Mouse (Mus musculus): ENCODE measurements at regions not wholly inside any gene's neighbourhood (a gene's known extent, or its start where the extent isn't known, plus 50 kb on each side); places are given as distances from the start of the nearest gene placed in this dataset.
A peak's percentile ranks its signal among the peaks of the same experiment; 100 is the strongest.
"Not testable (repeated sequence)": the region's sequence is repeated elsewhere in the genome, so short reads cannot be mapped to it uniquely, and the experiment has no call there.

GRCm38 (mm10) chr12:71701753-71702152 lies 129.1 kb upstream of the Daam1 start:
- ATAC-seq (ENCODE audit: insufficient read depth, low FRiP score), result no peak
- H3K27ac ChIP-seq (ENCODE audit: low read length), result no peak overlapping the region
- 84% methylated on average over 2 of the region's 2 CpGs for WGBS
- no peaks in the 10 kb centered on the region for H3K9me3 ChIP-seq (replicated peaks; ENCODE audit: control insufficient read depth, low read length)
- H3K4me1 ChIP-seq (ENCODE audit: control insufficient read depth, insufficient read depth, low read length), result no peaks in the 10 kb centered on the region
- no peak overlapping the region for H3K4me3 ChIP-seq (replicated peaks; ENCODE audit: low read length)
- H3K36me3 ChIP-seq (ENCODE audit: control insufficient read depth, insufficient read depth, low read length), result no peaks in the 10 kb centered on the region
- H3K27me3 ChIP-seq (ENCODE audit: control insufficient read depth, insufficient read depth, low read length), result no peaks in the 10 kb centered on the region
- H3K9ac ChIP-seq (ENCODE audit: low read length), result no peak overlapping the region
- H3K4me2 ChIP-seq (ENCODE audit: low read depth, low read length), result no peak overlapping the region

GRCm38 (mm10) chr12:71702181-71702580 lies 128.7 kb upstream of the Daam1 start:
- no peak overlapping the region for H3K27ac ChIP-seq (ENCODE audit: low read length)
- H3K27me3 ChIP-seq (ENCODE audit: control insufficient read depth, insufficient read depth, low read length), result no peaks in the 10 kb centered on the region
- H3K4me1 ChIP-seq (ENCODE audit: control insufficient read depth, insufficient read depth, low read length), result no peaks in the 10 kb centered on the region
- H3K4me2 ChIP-seq (ENCODE audit: low read depth, low read length), result no peak overlapping the region
- H3K36me3 ChIP-seq (ENCODE audit: control insufficient read depth, insufficient read depth, low read length), result no peaks in the 10 kb centered on the region
- WGBS, result 60% methylated on average over 11 of the region's 11 CpGs
- no peak for ATAC-seq (ENCODE audit: insufficient read depth, low FRiP score)
- H3K4me3 ChIP-seq (replicated peaks; ENCODE audit: low read length), result no peak overlapping the region
- no peaks in the 10 kb centered on the region for H3K9me3 ChIP-seq (replicated peaks; ENCODE audit: control insufficient read depth, low read length)
- no peak overlapping the region for H3K9ac ChIP-seq (ENCODE audit: low read length)

- no peak for ATAC-seq (ENCODE audit: insufficient read depth, low FRiP score)
- Histone ChIP-seq H3K4me3 (replicated peaks; ENCODE audit: low read length) (no peak overlapping the region), H3K9me3 (replicated peaks; ENCODE audit: control insufficient read depth, low read length) (no peaks in the 10 kb centered on the region), H3K4me1 (ENCODE audit: control insufficient read depth, insufficient read depth, low read length) (no peaks in the 10 kb centered on the region), H3K9ac (ENCODE audit: low read length) (no peak overlapping the region), H3K27ac (ENCODE audit: low read length) (no peak overlapping the region), H3K36me3 (ENCODE audit: control insufficient read depth, insufficient read depth, low read length) (no peaks in the 10 kb centered on the region), H3K27me3 (ENCODE audit: control insufficient read depth, insufficient read depth, low read length) (no peaks in the 10 kb centered on the region), H3K4me2 (ENCODE audit: low read depth, low read length) (no peak overlapping the region)
- WGBS, result 84% methylated on average over 13 of the region's 13 CpGs
These were observed 127.6 kb upstream of the Daam1 start for GRCm38 (mm10) chr12:71703146-71703902.

GRCm38 (mm10) chr12:71704431-71704830 lies 126.4 kb upstream of the Daam1 start:
- ATAC-seq (ENCODE audit: insufficient read depth, low FRiP score), result no peak
- H3K36me3 ChIP-seq (ENCODE audit: control insufficient read depth, insufficient read depth, low read length), result no peaks in the 10 kb centered on the region
- no peak overlapping the region for H3K4me3 ChIP-seq (replicated peaks; ENCODE audit: low read length)
- H3K9ac ChIP-seq (ENCODE audit: low read length), result no peak overlapping the region
- H3K27me3 ChIP-seq (ENCODE audit: control insufficient read depth, insufficient read depth, low read length), result no peaks in the 10 kb centered on the region
- no peak overlapping the region for H3K27ac ChIP-seq (ENCODE audit: low read length)
- WGBS, result 76% methylated on average over 6 of the region's 6 CpGs
- no peaks in the 10 kb centered on the region for H3K4me1 ChIP-seq (ENCODE audit: control insufficient read depth, insufficient read depth, low read length)
- H3K4me2 ChIP-seq (ENCODE audit: low read depth, low read length), result no peak overlapping the region
- no peaks in the 10 kb centered on the region for H3K9me3 ChIP-seq (replicated peaks; ENCODE audit: control insufficient read depth, low read length)

GRCm38 (mm10) chr12:71707727-71708369 lies 123.0 kb upstream of the Daam1 start:
- ATAC-seq (ENCODE audit: insufficient read depth, low FRiP score), result no peak
- 25% methylated on average over 10 of the region's 10 CpGs for WGBS

GRCm38 (mm10) chr12:71714606-71715005 lies 116.3 kb upstream of the Daam1 start:
- Histone ChIP-seq H3K27ac (ENCODE audit: low read length) (no peak overlapping the region), H3K27me3 (ENCODE audit: control insufficient read depth, insufficient read depth, low read length) (no peaks in the 10 kb centered on the region), H3K4me2 (ENCODE audit: low read depth, low read length) (no peak overlapping the region), H3K4me1 (ENCODE audit: control insufficient read depth, insufficient read depth, low read length) (peaks cover 6% of the 10 kb centered on the region), H3K9ac (ENCODE audit: low read length) (no peak overlapping the region), H3K9me3 (replicated peaks; ENCODE audit: control insufficient read depth, low read length) (no peaks in the 10 kb centered on the region), H3K36me3 (ENCODE audit: control insufficient read depth, insufficient read depth, low read length) (no peaks in the 10 kb centered on the region), H3K4me3 (replicated peaks; ENCODE audit: low read length) (no peak overlapping the region)
- WGBS, result 71% methylated on average over 7 of the region's 7 CpGs
- no peak for ATAC-seq (ENCODE audit: insufficient read depth, low FRiP score)

More at GRCm38 (mm10) chr12:71707727-71708369, 123.0 kb upstream of the Daam1 start:
- Histone ChIP-seq H3K36me3 (ENCODE audit: control insufficient read depth, insufficient read depth, low read length) (no peaks in the 10 kb centered on the region), H3K4me2 (ENCODE audit: low read depth, low read length) (no peak overlapping the region), H3K9me3 (replicated peaks; ENCODE audit: control insufficient read depth, low read length) (no peaks in the 10 kb centered on the region), H3K4me3 (replicated peaks; ENCODE audit: low read length) (no peak overlapping the region), H3K27me3 (ENCODE audit: control insufficient read depth, insufficient read depth, low read length) (no peaks in the 10 kb centered on the region), H3K4me1 (ENCODE audit: control insufficient read depth, insufficient read depth, low read length) (no peaks in the 10 kb centered on the region), H3K27ac (ENCODE audit: low read length) (no peak overlapping the region), H3K9ac (ENCODE audit: low read length) (no peak overlapping the region)

- H3K9ac ChIP-seq (ENCODE audit: low read length); H3K36me3 ChIP-seq (ENCODE audit: control insufficient read depth, insufficient read depth, low read length); H3K9me3 ChIP-seq (replicated peaks; ENCODE audit: control insufficient read depth, low read length); ATAC-seq (ENCODE audit: insufficient read depth, low FRiP score); H3K4me1 ChIP-seq (ENCODE audit: control insufficient read depth, insufficient read depth, low read length); H3K4me3 ChIP-seq (replicated peaks; ENCODE audit: low read length); H3K4me2 ChIP-seq (ENCODE audit: low read depth, low read length); H3K27ac ChIP-seq (ENCODE audit: low read length); H3K27me3 ChIP-seq (ENCODE audit: control insufficient read depth, insufficient read depth, low read length): not testable (repeated sequence)
- WGBS, result 69% methylated on average over 12 of the region's 12 CpGs
These were observed 112.5 kb upstream of the Daam1 start for GRCm38 (mm10) chr12:71718412-71718811.

- Histone ChIP-seq H3K9ac (ENCODE audit: low read length) (no peak overlapping the region), H3K4me2 (ENCODE audit: low read depth, low read length) (no peak overlapping the region), H3K27ac (ENCODE audit: low read length) (no peak overlapping the region), H3K36me3 (ENCODE audit: control insufficient read depth, insufficient read depth, low read length) (no peaks in the 10 kb centered on the region), H3K9me3 (replicated peaks; ENCODE audit: control insufficient read depth, low read length) (no peaks in the 10 kb centered on the region), H3K4me1 (ENCODE audit: control insufficient read depth, insufficient read depth, low read length) (peaks cover 6% of the 10 kb centered on the region), H3K4me3 (replicated peaks; ENCODE audit: low read length) (no peak overlapping the region), H3K27me3 (ENCODE audit: control insufficient read depth, insufficient read depth, low read length) (no peaks in the 10 kb centered on the region)
- no peak for ATAC-seq (ENCODE audit: insufficient read depth, low FRiP score)
- 48% methylated on average over 7 of the region's 7 CpGs for WGBS
These were observed 112.0 kb upstream of the Daam1 start for GRCm38 (mm10) chr12:71718911-71719310.

- peak overlapping the region; percentile 28 for H3K27ac ChIP-seq (ENCODE audit: low read length)
- H3K9ac ChIP-seq (ENCODE audit: low read length), result no peak overlapping the region
- no peak for ATAC-seq (ENCODE audit: insufficient read depth, low FRiP score)
These were observed 105.7 kb upstream of the Daam1 start for GRCm38 (mm10) chr12:71725140-71725539.

More at GRCm38 (mm10) chr12:71725140-71725539, 105.7 kb upstream of the Daam1 start:
- Histone ChIP-seq H3K4me1 (ENCODE audit: control insufficient read depth, insufficient read depth, low read length) (no peaks in the 10 kb centered on the region; the same call in 1 of the 2 replicates), H3K4me3 (replicated peaks; ENCODE audit: low read length) (no peak overlapping the region), H3K27me3 (ENCODE audit: control insufficient read depth, insufficient read depth, low read length) (no peaks in the 10 kb centered on the region), H3K9me3 (replicated peaks; ENCODE audit: control insufficient read depth, low read length) (no peaks in the 10 kb centered on the region), H3K36me3 (ENCODE audit: control insufficient read depth, insufficient read depth, low read length) (no peaks in the 10 kb centered on the region), H3K4me2 (ENCODE audit: low read depth, low read length) (no peak overlapping the region)
- WGBS, result 30% methylated on average over 5 of the region's 5 CpGs
